Mouse (Mus musculus): Measurements from ENCODE around the gene Cyth1. TPM values are rescaled to one million over a fixed set of nuclear protein-coding genes. Genes with fewer than 3 reads are reported as not detected.

The Cyth1 gene
- polyA plus RNA-seq, 1 experiment from 2014 or later, result 16.2 TPM

- Histone ChIP-seq H3K4me2 (no peak overlapping the region), H3K36me3 (no peaks in the 10 kb centered on the region), H3K27me3 (no peaks in the 10 kb centered on the region), H3K9ac (no peak overlapping the region), H3K27ac (no peak overlapping the region), H3K4me1 (peaks cover 6% of the 10 kb centered on the region; the same call in 1 of the 2 replicates), H3K4me3 (no peak overlapping the region), H3K9me3 (no peaks in the 10 kb centered on the region)
- ATAC-seq (ENCODE audit: insufficient number of reproducible peaks, low FRiP score, low TSS enrichment, low read depth), result no peak
- 62% methylated on average over 10 of the region's 10 CpGs for WGBS
Observed at GRCm38 (mm10) chr11:118140771-118141565, 107.4 kb downstream of the Cyth1 start.

- Histone ChIP-seq H3K27me3 (no peaks in the 10 kb centered on the region), H3K4me3 (no peak overlapping the region), H3K9me3 (no peaks in the 10 kb centered on the region), H3K27ac (no peak overlapping the region), H3K4me1 (peaks cover 11% of the 10 kb centered on the region), H3K9ac (no peak overlapping the region), H3K36me3 (no peaks in the 10 kb centered on the region), H3K4me2 (no peak overlapping the region)
- ATAC-seq (ENCODE audit: insufficient number of reproducible peaks, low FRiP score, low TSS enrichment, low read depth), result no peak
- WGBS, result 92% methylated on average over 6 of the region's 6 CpGs
Observed at GRCm38 (mm10) chr11:118138347-118138746, 110.0 kb downstream of the Cyth1 start.

GRCm38 (mm10) chr11:118136172-118136632, 112.2 kb downstream of the Cyth1 start:
- Histone ChIP-seq H3K9me3 (no peaks in the 10 kb centered on the region), H3K4me1 (peaks cover 8% of the 10 kb centered on the region), H3K9ac (no peak overlapping the region), H3K36me3 (no peaks in the 10 kb centered on the region), H3K4me2 (no peak overlapping the region), H3K27ac (no peak overlapping the region), H3K4me3 (no peak overlapping the region), H3K27me3 (no peaks in the 10 kb centered on the region)
- 53% methylated on average over 5 of the region's 5 CpGs for WGBS
- ATAC-seq (ENCODE audit: insufficient number of reproducible peaks, low FRiP score, low TSS enrichment, low read depth), result no peak

GRCm38 (mm10) chr11:118135271-118135670, 113.1 kb downstream of the Cyth1 start:
- H3K9ac ChIP-seq, result no peak overlapping the region
- H3K27me3 ChIP-seq, result no peaks in the 10 kb centered on the region
- no peak overlapping the region for H3K4me2 ChIP-seq
- no peaks in the 10 kb centered on the region for H3K9me3 ChIP-seq
- peaks cover 8% of the 10 kb centered on the region for H3K4me1 ChIP-seq
- H3K36me3 ChIP-seq, result no peaks in the 10 kb centered on the region
- no peak overlapping the region for H3K27ac ChIP-seq
- H3K4me3 ChIP-seq, result no peak overlapping the region
- WGBS, result 37% methylated on average over 6 of the region's 6 CpGs
- no peak for ATAC-seq (ENCODE audit: insufficient number of reproducible peaks, low FRiP score, low TSS enrichment, low read depth)

GRCm38 (mm10) chr11:118133752-118134169, 114.6 kb downstream of the Cyth1 start:
- Histone ChIP-seq H3K9ac (no peak overlapping the region), H3K9me3 (no peaks in the 10 kb centered on the region), H3K27ac (no peak overlapping the region), H3K4me2 (no peak overlapping the region), H3K36me3 (no peaks in the 10 kb centered on the region), H3K27me3 (no peaks in the 10 kb centered on the region), H3K4me1 (peaks cover 8% of the 10 kb centered on the region), H3K4me3 (no peak overlapping the region)
- no peak for ATAC-seq (ENCODE audit: insufficient number of reproducible peaks, low FRiP score, low TSS enrichment, low read depth)
- WGBS, result 17% methylated on average over 4 of the region's 4 CpGs

- Histone ChIP-seq H3K9ac (no peak overlapping the region), H3K27ac (no peak overlapping the region), H3K4me1 (peaks cover 8% of the 10 kb centered on the region), H3K9me3 (no peaks in the 10 kb centered on the region), H3K36me3 (no peaks in the 10 kb centered on the region), H3K4me2 (no peak overlapping the region), H3K27me3 (no peaks in the 10 kb centered on the region), H3K4me3 (no peak overlapping the region)
- no peak for ATAC-seq (ENCODE audit: insufficient number of reproducible peaks, low FRiP score, low TSS enrichment, low read depth)
- WGBS, result 50% methylated on average over 9 of the region's 9 CpGs
Observed at GRCm38 (mm10) chr11:118133133-118133751, 115.2 kb downstream of the Cyth1 start.

- no peak overlapping the region for H3K27ac ChIP-seq
- no peak for ATAC-seq (ENCODE audit: insufficient number of reproducible peaks, low FRiP score, low TSS enrichment, low read depth)
- no peaks in the 10 kb centered on the region for H3K9me3 ChIP-seq
- peaks cover 8% of the 10 kb centered on the region for H3K4me1 ChIP-seq
- H3K36me3 ChIP-seq, result no peaks in the 10 kb centered on the region
- H3K9ac ChIP-seq, result no peak overlapping the region
- WGBS, result 85% methylated on average over 8 of the region's 8 CpGs
- H3K27me3 ChIP-seq, result no peaks in the 10 kb centered on the region
- H3K4me3 ChIP-seq, result no peak overlapping the region
- no peak overlapping the region for H3K4me2 ChIP-seq
Observed at GRCm38 (mm10) chr11:118132136-118132535, 116.3 kb downstream of the Cyth1 start.

- H3K9me3 ChIP-seq, result no peaks in the 10 kb centered on the region
- H3K4me1 ChIP-seq, result peaks cover 6% of the 10 kb centered on the region
- H3K36me3 ChIP-seq, result no peaks in the 10 kb centered on the region
- H3K27ac ChIP-seq, result no peak within 1 kb of the TSS
- H3K4me3 ChIP-seq, result no peak within 1 kb of the TSS
- ATAC-seq (ENCODE audit: insufficient number of reproducible peaks, low FRiP score, low TSS enrichment, low read depth), result no peak
- H3K4me2 ChIP-seq, result no peak within 1 kb of the TSS
- H3K9ac ChIP-seq, result no peak within 1 kb of the TSS
- no peaks in the 10 kb centered on the region for H3K27me3 ChIP-seq
- WGBS, result 85% methylated on average over 7 of the region's 7 CpGs
Observed at GRCm38 (mm10) chr11:118130534-118130933, 117.9 kb downstream of the Cyth1 start, which contains the start of gene Dnah17. TSS of gene Dnah17 (minus strand) at chr11:118130634.

- 91% methylated on average over 2 of the region's 2 CpGs for WGBS
- Histone ChIP-seq H3K27me3 (no peaks in the 10 kb centered on the region), H3K27ac (no peak overlapping the region), H3K4me2 (no peak overlapping the region), H3K4me1 (peaks cover 6% of the 10 kb centered on the region), H3K36me3 (no peaks in the 10 kb centered on the region), H3K9ac (no peak overlapping the region), H3K4me3 (no peak overlapping the region), H3K9me3 (no peaks in the 10 kb centered on the region)
- ATAC-seq (ENCODE audit: insufficient number of reproducible peaks, low FRiP score, low TSS enrichment, low read depth), result no peak
Observed at GRCm38 (mm10) chr11:118129812-118130211, 118.6 kb downstream of the Cyth1 start.

GRCm38 (mm10) chr11:118121592-118121991, 126.8 kb downstream of the Cyth1 start:
- WGBS, result 84% methylated on average over 11 of the region's 11 CpGs
- Histone ChIP-seq H3K9me3 (no peaks in the 10 kb centered on the region), H3K4me3 (no peak overlapping the region), H3K4me1 (no peaks in the 10 kb centered on the region), H3K4me2 (no peak overlapping the region), H3K36me3 (no peaks in the 10 kb centered on the region), H3K27ac (no peak overlapping the region), H3K27me3 (no peaks in the 10 kb centered on the region), H3K9ac (no peak overlapping the region)
- no peak for ATAC-seq (ENCODE audit: insufficient number of reproducible peaks, low FRiP score, low TSS enrichment, low read depth)

- ATAC-seq (ENCODE audit: insufficient number of reproducible peaks, low FRiP score, low TSS enrichment, low read depth), result no peak
- H3K27me3 ChIP-seq, result no peaks in the 10 kb centered on the region
- H3K27ac ChIP-seq, result no peak overlapping the region
- no peaks in the 10 kb centered on the region for H3K36me3 ChIP-seq
- H3K4me2 ChIP-seq, result no peak overlapping the region
- 75% methylated on average over 8 of the region's 8 CpGs for WGBS
- no peak overlapping the region for H3K4me3 ChIP-seq
- H3K9ac ChIP-seq, result no peak overlapping the region
- no peaks in the 10 kb centered on the region for H3K9me3 ChIP-seq
- H3K4me1 ChIP-seq, result no peaks in the 10 kb centered on the region
Observed at GRCm38 (mm10) chr11:118118777-118119176, 129.6 kb downstream of the Cyth1 start.

GRCm38 (mm10) chr11:118114581-118115110, 133.7 kb downstream of the Cyth1 start:
- H3K27me3 ChIP-seq, result no peaks in the 10 kb centered on the region
- no peaks in the 10 kb centered on the region for H3K4me1 ChIP-seq
- no peak overlapping the region for H3K9ac ChIP-seq
- 59% methylated on average over 8 of the region's 8 CpGs for WGBS
- ATAC-seq (ENCODE audit: insufficient number of reproducible peaks, low FRiP score, low TSS enrichment, low read depth), result no peak
- H3K4me3 ChIP-seq, result no peak overlapping the region
- no peaks in the 10 kb centered on the region for H3K36me3 ChIP-seq
- H3K4me2 ChIP-seq, result no peak overlapping the region
- no peak overlapping the region for H3K27ac ChIP-seq
- no peaks in the 10 kb centered on the region for H3K9me3 ChIP-seq
